Mouse (Mus musculus): ENCODE measurements around the gene Ociad1.
"Not testable (repeated sequence)": the region's sequence is repeated elsewhere in the genome, so short reads cannot be mapped to it uniquely, and the experiment has no call there.

Gene Ociad1

GRCm38 (mm10) chr5:73279732-73280566 is 12.6 kb upstream of the Ociad1 start:
- intact Hi-C loops (cut with DNase I): no loop called here

GRCm38 (mm10) chr5:73280567-73280850 is 12.1 kb upstream of the Ociad1 start:
- intact Hi-C loops (cut with DNase I): no loop called here

- intact Hi-C loops (cut with DNase I): no loop called here
Observed at GRCm38 (mm10) chr5:73284046-73284445, 8.5 kb upstream of the Ociad1 start.

- intact Hi-C loops (cut with DNase I): no loop called here
Observed at GRCm38 (mm10) chr5:73285470-73285978, 7.1 kb upstream of the Ociad1 start.

- intact Hi-C loops (cut with DNase I): no loop called here
Observed at GRCm38 (mm10) chr5:73286603-73287002, 6.0 kb upstream of the Ociad1 start.

GRCm38 (mm10) chr5:73289900-73290299 is 2.7 kb upstream of the Ociad1 start:
- intact Hi-C loops (cut with DNase I): loop anchor here (5.0 kb wide), 1 partner anchor 33 kb away; the partner anchor contains the start of gene Fryl

- intact Hi-C loops (cut with DNase I): loop anchor here (5.0 kb wide), 1 partner anchor 36 kb away; the partner anchor contains the start of gene Fryl
Observed at GRCm38 (mm10) chr5:73293458-73293827, 859 bp downstream of the Ociad1 start.

GRCm38 (mm10) chr5:73295016-73295415 is 2.4 kb downstream of the Ociad1 start:
- intact Hi-C loops (cut with DNase I): no loop called here

- intact Hi-C loops (cut with DNase I): no loop called here
Observed at GRCm38 (mm10) chr5:73295916-73296315, 3.3 kb downstream of the Ociad1 start.

- intact Hi-C loops (cut with DNase I): no loop called here
Observed at GRCm38 (mm10) chr5:73301601-73302307, 9.2 kb downstream of the Ociad1 start.

GRCm38 (mm10) chr5:73304507-73304906 is 11.9 kb downstream of the Ociad1 start:
- intact Hi-C loops (cut with DNase I): no loop called here

GRCm38 (mm10) chr5:73306486-73306885 is 13.9 kb downstream of the Ociad1 start:
- intact Hi-C loops (cut with DNase I): no loop called here

- intact Hi-C loops (cut with DNase I): no loop called here
Observed at GRCm38 (mm10) chr5:73307297-73307696, 14.7 kb downstream of the Ociad1 start.

- intact Hi-C loops (cut with DNase I): no loop called here
Observed at GRCm38 (mm10) chr5:73309496-73309895, 16.9 kb downstream of the Ociad1 start.

- intact Hi-C loops (cut with DNase I): no loop called here
Observed at GRCm38 (mm10) chr5:73310401-73310800, 17.8 kb downstream of the Ociad1 start.

- intact Hi-C loops (cut with DNase I): no loop called here
Observed at GRCm38 (mm10) chr5:73311458-73311857, 18.9 kb downstream of the Ociad1 start.

- intact Hi-C loops (cut with DNase I): no loop called here
Observed at GRCm38 (mm10) chr5:73313591-73313990, 21.0 kb downstream of the Ociad1 start.

GRCm38 (mm10) chr5:73314654-73315053 is 22.1 kb downstream of the Ociad1 start:
- intact Hi-C loops (cut with DNase I): loop anchor here (5.0 kb wide), 1 partner anchor 68 kb away; no protein-coding TSS in a partner anchor

- intact Hi-C loops (cut with DNase I): loop anchor here (5.0 kb wide), 1 partner anchor 63 kb away; no protein-coding TSS in a partner anchor
Observed at GRCm38 (mm10) chr5:73319306-73319705, 26.7 kb downstream of the Ociad1 start.

GRCm38 (mm10) chr5:73322684-73323083 is 30.1 kb downstream of the Ociad1 start:
- intact Hi-C loops (cut with DNase I): not testable (repeated sequence)

- intact Hi-C loops (cut with DNase I): no loop called here
Observed at GRCm38 (mm10) chr5:73323602-73324001, 31.0 kb downstream of the Ociad1 start.

- intact Hi-C loops (cut with DNase I): loop anchor here (5.0 kb wide), 1 partner anchor 53 kb away; no protein-coding TSS in a partner anchor
Observed at GRCm38 (mm10) chr5:73324526-73325170, 32.1 kb downstream of the Ociad1 start.
